Mouse (Mus musculus): Measurements from ENCODE around the gene Gm11437. TPM values are rescaled to one million over a fixed set of nuclear protein-coding genes. Genes with fewer than 3 reads are reported as not detected.

Gene Gm11437
- not detected for total RNA-seq (2022)

DNA sequence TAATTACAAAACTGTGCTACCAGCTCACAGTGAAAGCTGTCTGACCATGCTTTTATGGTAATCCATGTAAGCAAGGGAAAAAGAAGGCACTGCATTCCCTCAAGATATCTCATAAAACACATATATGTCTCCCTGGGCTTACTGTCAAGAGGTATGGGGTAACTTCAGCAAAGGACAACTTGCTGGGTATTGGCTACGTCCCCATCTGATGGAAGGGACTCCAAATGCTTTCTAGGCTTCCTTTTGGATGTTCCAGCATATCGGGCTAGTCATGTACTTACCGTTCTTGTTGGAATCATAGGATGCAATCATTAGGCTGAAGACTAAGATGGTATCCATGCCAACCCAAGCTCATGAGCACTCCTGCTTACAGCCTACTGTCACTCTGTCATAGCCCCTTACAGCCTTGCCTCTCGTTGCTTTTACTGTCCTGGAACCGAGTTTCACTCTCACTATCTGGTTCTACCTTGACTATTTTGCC, at the start of gene Gm11437:
Gene Gm11437 (minus strand): TSS at position 431 of the 481 bp plus-strand sequence.
- no peak for DNase-seq (ENCODE audit: low spot score in 2 of 2)

DNA sequence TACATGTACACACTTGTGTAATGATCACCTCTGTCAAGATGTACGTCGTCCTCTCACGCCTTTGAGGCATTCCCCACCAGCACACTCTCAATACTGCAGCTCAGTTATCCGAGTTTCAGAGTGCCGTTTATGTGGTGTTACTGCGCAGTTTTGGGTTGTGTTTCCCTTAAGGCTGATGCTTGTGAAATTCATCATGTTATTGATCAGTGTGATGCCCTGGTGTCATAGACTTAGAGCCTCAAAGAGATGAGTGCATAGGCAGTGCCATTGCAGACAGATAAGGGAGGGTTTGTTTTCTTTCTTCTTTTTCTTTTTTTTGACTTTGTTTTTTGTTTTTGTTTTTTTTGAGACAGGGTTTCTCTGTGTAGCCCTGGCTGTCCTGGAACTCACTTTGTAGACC, 43.6 kb upstream of the Gm11437 start:
- no peak for DNase-seq (ENCODE audit: low spot score in 2 of 2)

- no peak for DNase-seq (ENCODE audit: low spot score in 2 of 2)
Measured at GRCm38 (mm10) chr11:84205776-84206175, 38.5 kb upstream of the Gm11437 start.

DNA sequence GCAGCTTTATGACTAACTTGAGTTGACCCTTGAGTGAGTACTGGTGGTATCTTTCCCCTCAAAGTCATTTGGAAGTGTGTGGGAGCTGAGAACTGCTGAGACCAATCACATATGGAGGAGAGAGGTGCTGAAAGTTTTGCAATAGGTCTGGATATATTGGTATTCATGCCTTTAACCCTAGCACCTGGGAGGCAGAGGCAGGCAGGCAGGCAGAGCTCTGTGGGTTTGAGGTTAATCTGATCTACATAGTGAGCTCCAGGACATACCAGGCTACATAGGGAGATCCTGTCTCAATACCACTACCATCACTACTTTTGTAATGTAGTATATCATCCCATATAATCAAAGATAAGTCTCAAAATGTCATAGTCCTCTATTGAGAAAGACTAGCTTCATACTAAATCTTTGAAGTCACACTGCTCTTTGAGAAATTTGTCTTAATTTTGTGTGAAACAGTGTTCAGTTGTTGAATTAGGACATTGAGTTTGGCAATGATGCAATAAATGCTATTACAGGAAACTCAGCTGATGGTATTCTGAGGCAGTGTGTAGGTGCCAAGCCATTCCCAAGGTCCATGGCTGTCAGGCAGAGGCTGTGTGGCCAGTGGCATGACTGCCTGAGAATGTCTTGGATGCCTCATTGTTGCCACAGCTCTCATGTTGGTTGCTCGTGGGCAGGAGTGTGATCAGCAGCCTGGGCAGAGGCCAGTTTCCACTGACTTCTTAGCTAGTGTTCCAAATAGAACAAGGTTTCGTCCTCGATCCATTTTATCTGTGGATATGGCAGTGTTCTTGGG, 30.5 kb upstream of the Gm11437 start:
- DNase-seq (ENCODE audit: low spot score in 2 of 2) = no peak

DNA sequence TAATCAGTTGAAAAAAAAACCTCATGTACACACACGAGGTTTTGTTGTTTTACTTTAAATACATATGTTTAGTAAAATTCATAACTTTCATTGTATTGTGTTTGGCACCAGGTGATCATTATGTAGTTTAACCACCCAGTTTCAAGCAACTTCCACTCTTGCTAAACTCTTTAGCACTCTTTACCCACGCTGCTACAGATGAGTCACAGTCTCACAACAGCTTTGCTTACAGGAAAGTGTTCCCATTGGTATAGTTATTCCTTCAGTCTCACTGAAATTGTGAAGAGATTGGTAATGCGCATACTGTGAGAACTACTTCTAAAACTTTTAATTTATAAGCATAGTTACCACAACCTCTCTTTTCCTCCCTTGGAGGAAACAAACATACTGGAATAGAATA, 27.5 kb upstream of the Gm11437 start:
- no peak for DNase-seq (ENCODE audit: low spot score in 2 of 2)

- DNase-seq (ENCODE audit: low spot score in 2 of 2) = no peak
Measured at GRCm38 (mm10) chr11:84193249-84193648, 26.0 kb upstream of the Gm11437 start.

GRCm38 (mm10) chr11:84190581-84191233, 23.4 kb upstream of the Gm11437 start:
- DNase-seq (ENCODE audit: low spot score in 2 of 2) = no peak

DNA sequence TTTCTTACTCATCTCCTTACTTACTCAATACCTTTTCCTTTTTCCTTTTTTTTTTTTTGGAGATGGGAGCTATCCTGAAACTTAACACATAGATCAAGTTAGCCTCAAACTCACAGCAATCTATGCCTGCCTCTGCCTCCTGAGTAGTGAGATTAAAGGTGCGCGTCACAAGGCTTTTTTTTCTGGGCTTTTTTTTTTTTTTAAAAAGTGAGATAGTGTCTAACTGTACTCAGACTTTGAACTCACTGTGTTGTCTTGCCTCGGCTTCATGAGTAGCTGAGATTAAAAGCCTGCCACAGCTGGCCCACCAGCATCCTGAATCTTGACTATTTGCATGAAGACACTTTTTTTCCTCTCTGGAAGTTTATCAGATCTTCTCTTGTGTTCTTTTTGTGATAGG, 21.3 kb upstream of the Gm11437 start:
- DNase-seq (ENCODE audit: low spot score in 2 of 2) = no peak

DNA sequence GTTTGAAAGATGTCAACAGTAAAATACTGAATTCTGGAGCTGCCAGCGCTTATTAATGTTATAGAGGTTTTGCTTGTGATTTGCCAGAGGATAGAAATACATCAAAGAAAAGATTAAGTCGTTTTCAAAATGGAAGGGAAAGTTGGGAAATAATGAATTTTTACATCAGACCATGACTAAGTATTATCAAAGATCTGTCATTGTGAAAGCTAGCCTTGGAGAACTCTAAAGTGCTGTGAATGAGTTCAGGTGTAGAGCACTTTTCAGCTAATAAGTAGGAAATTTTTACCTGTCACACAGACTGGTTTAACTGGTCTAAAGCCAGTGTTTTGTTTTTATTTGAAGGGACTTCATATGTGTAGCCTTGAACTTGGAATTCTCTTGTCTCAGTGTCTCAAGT, 14.0 kb upstream of the Gm11437 start:
- no peak for DNase-seq (ENCODE audit: low spot score in 2 of 2)

- DNase-seq (ENCODE audit: low spot score in 2 of 2) = peak; percentile 69 to 70
Measured at GRCm38 (mm10) chr11:84179954-84180598, 12.8 kb upstream of the Gm11437 start.

DNA sequence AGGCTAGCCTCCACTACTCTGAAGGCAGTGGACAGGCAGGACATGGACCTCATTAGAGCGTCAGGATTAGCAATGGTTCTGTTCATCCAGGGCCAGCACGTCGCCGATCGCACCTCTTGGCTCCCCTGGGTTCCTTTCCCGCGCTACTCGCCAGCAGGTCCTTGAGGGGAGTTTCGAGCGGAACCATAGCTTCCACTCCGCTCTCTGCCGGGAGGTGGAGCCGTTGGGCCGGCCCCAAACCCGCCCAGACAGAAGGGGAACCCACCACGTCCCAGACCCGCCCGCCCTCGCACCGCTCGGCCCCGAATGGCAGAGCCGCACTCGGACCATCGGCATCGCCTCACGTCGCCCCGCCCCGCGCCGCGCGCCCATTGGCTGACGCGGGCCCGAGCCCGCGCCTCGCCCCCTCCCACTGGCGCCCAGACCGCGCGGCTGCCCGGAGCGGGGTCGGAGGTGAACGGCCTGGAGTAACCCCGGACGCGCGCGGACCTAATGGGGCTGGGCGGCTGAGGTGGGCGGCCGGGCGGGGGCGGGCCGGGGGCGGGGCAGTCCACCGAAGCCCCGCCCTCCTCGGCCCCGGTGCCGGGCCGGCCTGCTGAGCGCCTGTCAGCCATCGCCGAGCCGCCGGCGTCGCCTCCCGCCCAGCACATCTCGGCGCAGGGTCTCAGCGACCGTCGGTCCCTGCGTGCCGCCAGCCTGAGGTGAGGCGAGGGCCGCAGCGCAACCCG, 12.1 kb upstream of the Gm11437 start:
- peak; percentile 79 to 95 for DNase-seq (ENCODE audit: low spot score in 2 of 2)

GRCm38 (mm10) chr11:84178571-84178970, 11.3 kb upstream of the Gm11437 start:
- no peak for DNase-seq (ENCODE audit: low spot score in 2 of 2)

- DNase-seq (ENCODE audit: low spot score in 2 of 2) = no peak
Measured at GRCm38 (mm10) chr11:84172539-84173435, 5.5 kb upstream of the Gm11437 start.

DNA sequence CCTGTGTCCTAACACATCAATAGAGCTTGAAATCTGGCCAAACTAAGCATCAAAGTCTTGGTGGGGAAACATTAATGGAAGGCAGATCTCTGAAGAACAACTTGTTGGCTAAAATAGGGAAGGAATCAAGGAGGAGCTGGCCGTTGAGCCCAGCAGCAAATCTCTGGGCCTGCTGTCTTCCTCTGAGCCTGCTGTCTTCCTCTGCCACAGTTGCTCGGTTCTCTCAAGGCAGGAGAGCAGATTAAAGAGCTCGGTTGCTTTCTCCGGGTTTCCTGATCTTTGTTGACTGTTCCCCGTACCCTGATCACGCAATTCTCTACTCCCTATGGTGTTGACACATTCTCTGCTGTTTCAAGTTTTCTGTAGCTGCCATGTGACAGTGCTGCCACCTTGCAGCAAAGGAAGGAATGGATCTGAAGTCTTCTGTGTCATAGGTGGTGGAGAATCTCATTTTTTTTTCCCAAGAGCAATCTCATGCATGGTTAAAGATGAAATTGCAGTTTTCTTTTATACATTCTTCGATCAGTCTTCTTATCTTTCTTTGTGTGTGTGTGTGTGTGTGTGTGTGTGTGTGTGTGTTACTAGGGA, 1.5 kb upstream of the Gm11437 start:
- peak; percentile 29 to 31 for DNase-seq (ENCODE audit: low spot score in 2 of 2)

GRCm38 (mm10) chr11:84164561-84164960, 2.7 kb downstream of the Gm11437 start:
- no peak for DNase-seq (ENCODE audit: low spot score in 2 of 2)

- DNase-seq (ENCODE audit: low spot score in 2 of 2) = no peak
Measured at GRCm38 (mm10) chr11:84164123-84164522, 3.2 kb downstream of the Gm11437 start.

- DNase-seq (ENCODE audit: low spot score in 2 of 2) = no peak
Measured at GRCm38 (mm10) chr11:84156535-84157262, 10.6 kb downstream of the Gm11437 start.

DNA sequence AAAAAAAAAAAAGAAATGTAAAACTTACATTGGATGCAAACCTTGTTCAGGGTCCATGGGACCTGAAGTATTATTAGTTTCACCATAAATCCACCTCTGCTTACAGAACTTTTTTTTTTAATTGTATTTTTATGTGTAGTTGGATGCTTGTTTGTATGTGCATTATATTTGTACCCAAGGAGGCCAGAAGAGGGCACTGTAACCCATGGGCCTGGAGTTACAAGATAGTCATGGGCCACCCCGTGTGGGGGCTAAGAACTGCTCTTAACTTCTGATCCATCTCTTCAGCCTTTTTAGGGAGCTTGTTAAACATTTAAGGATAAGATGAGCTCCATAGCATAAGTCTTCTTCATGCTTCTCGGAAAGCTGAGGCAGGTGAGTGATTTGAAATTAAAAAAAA, 16.4 kb downstream of the Gm11437 start:
- DNase-seq (ENCODE audit: low spot score in 2 of 2) = no peak

DNA sequence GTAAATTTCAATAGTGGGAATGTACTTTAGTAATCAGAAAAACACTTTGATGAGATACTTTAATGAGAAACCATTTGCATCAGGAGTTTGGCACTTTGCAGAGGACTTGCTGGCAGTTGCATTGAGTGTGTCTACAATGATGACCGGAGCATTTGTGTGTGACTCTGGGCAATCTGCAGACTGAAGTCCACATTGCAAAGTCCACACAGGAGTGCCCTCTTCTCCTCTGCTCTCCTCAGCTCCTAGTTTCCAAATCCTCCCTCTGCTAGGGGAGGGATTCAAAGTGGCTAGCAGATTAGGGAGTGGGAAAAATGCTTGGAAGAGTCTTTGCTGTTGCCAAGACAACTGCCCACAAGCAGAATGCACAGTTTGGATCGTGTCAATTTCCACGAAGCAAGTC, 21.2 kb downstream of the Gm11437 start:
- no peak for DNase-seq (ENCODE audit: low spot score in 2 of 2)
